Mouse (Mus musculus): ENCODE results near the gene Ercc8.

Gene Ercc8

GRCm38 (mm10) chr13:108158465-108159240 lies at the start of gene Ercc8, which contains the start of gene Ndufaf2:
TSS of gene Ercc8 (plus strand) at chr13:108158731.
TSS of gene Ndufaf2 (minus strand) at chr13:108158623.
- peak; percentile 80 to 97 for DNase-seq (ENCODE audit: low spot score in 2 of 2)

DNA sequence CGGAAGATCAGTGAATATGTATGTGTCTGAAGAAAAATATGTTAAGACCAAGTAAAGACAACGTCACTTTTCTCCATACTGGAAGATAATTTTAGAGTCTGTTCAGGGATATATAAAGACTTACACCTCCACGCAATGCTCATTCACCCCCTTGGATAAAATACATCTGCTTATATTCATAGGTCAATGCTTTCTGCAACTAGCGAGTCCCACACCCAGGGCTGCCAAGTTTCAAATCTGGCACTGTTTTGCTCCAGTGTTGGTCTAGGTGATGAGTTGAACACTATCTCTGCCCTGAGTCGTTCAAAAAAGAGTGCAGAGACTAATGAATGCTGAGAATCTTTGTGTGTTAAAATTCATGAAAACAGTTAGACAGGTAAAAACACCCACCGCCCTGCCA lies 47.6 kb upstream of the Ercc8 start:
- no peak for DNase-seq (ENCODE audit: low spot score in 2 of 2)

GRCm38 (mm10) chr13:108113536-108113935 lies 45.0 kb upstream of the Ercc8 start:
- DNase-seq (ENCODE audit: low spot score in 2 of 2) = no peak

DNA sequence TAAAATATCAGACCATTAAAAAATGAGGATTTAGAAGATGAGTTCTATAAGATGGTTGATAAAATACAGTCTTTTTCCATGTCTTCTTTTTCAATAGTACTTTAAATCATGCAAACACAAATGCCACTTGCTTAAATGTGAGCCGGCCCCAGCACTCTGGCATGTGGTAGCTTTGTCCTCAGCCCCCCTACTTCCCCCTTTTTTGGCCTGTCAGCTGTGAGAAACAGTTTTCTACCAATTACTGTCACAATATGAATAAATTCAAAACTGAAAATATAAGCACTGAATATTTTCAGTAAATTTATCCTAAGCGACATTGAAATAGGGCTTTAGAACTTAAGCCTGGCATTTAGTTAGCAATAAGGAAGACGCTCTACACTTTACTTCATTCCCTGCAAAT lies 44.3 kb upstream of the Ercc8 start:
- DNase-seq (ENCODE audit: low spot score in 2 of 2) = no peak

GRCm38 (mm10) chr13:108117654-108118053 lies 40.9 kb upstream of the Ercc8 start:
- DNase-seq (ENCODE audit: low spot score in 2 of 2) = no peak

- no peak for DNase-seq (ENCODE audit: low spot score in 2 of 2)
Observed at GRCm38 (mm10) chr13:108118188-108118587, 40.3 kb upstream of the Ercc8 start.

GRCm38 (mm10) chr13:108119411-108120310 lies 38.9 kb upstream of the Ercc8 start:
- no peak for DNase-seq (ENCODE audit: low spot score in 2 of 2)

DNA sequence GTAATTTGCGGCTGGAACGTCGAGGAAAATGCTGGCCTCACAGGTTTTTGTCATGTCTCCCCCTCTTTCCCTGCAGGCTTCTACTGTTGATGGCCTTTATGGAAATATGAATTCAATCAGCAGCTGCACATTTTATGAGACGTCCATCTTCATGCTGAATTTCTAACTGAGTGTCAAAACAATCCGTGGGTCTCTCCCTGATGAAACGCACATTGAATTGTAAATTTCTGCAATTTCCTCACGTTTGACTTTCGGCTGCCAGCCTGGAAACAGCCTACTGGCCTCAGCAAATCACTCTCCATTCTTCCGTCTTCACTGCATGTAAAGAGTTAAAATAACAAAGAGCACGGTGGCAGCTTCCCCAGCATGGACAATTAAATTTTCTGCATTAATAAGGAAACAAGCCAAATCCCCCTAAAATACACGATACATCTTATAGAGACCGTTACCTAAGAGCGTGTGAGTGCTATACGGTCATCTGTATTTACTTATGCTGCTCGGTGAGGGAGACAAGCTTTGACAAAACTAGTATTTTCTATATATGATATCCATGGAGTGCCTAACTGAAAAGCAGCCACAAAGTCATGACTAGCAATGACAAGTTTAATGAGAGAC lies 35.3 kb upstream of the Ercc8 start:
- DNase-seq (ENCODE audit: low spot score in 2 of 2) = no peak

GRCm38 (mm10) chr13:108124096-108124495 lies 34.4 kb upstream of the Ercc8 start:
- no peak for DNase-seq (ENCODE audit: low spot score in 2 of 2)

- DNase-seq (ENCODE audit: low spot score in 2 of 2) = no peak
Observed at GRCm38 (mm10) chr13:108126246-108126645, 32.3 kb upstream of the Ercc8 start.

DNA sequence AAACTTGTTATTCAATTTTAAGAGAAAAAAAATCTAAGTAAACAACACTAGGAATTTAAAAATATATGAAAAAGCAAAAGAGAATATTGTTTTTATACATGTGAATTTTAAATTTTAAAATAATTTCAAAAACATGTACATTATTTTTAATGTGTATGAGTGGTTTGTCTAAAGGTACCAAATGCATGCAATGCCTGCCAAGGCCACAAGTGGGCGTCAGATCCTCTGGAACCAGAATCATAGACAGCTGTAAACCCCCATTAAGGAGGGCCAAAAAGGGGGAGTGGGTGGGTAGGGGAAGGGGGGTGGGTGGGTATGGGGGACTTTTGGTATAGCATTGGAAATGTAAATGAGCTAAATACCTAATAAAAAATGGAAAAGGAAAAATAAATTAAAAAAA lies 31.4 kb upstream of the Ercc8 start:
- no peak for DNase-seq (ENCODE audit: low spot score in 2 of 2)

DNA sequence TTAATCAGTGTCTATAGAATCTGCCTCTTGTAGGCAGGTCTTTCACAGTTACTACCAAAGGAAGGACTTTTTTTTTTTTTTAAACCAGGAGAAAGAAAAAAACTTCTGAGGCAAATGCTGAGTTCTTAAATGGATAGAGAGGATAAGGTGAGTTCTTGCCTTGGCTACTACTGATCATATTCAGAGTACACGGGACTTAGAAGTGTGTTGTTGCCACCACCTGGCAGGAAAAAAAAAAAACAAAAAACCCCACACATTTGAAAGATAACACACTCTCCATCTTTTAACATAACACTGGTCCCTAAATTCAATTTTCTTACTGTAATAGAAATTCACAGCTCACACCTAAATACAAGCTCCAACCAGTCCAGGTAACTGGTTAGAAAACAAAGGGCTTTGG lies 30.6 kb upstream of the Ercc8 start:
- DNase-seq (ENCODE audit: low spot score in 2 of 2) = no peak

DNA sequence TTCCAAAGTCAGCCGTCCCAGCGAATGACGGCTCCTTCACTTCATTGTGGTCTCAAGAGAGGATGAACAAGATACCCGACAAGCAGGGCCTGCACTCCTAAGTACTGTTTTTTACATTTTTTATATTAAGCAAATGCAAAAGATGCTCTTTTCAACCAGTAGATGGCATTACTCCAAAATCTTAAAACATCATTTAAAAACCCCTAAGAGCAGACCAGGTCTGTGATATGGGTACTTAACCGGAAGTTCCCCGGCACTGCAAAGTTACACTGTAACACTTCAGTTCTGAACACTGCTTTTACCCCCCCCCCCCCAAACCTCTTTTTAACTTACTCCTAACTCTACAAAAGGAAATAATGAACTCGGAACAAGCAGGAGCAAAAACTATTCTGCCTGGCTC lies 29.5 kb upstream of the Ercc8 start:
- no peak for DNase-seq (ENCODE audit: low spot score in 2 of 2)

- peak; percentile 23 to 37 for DNase-seq (ENCODE audit: low spot score in 2 of 2)
Observed at GRCm38 (mm10) chr13:108130737-108131136, 27.8 kb upstream of the Ercc8 start.

DNA sequence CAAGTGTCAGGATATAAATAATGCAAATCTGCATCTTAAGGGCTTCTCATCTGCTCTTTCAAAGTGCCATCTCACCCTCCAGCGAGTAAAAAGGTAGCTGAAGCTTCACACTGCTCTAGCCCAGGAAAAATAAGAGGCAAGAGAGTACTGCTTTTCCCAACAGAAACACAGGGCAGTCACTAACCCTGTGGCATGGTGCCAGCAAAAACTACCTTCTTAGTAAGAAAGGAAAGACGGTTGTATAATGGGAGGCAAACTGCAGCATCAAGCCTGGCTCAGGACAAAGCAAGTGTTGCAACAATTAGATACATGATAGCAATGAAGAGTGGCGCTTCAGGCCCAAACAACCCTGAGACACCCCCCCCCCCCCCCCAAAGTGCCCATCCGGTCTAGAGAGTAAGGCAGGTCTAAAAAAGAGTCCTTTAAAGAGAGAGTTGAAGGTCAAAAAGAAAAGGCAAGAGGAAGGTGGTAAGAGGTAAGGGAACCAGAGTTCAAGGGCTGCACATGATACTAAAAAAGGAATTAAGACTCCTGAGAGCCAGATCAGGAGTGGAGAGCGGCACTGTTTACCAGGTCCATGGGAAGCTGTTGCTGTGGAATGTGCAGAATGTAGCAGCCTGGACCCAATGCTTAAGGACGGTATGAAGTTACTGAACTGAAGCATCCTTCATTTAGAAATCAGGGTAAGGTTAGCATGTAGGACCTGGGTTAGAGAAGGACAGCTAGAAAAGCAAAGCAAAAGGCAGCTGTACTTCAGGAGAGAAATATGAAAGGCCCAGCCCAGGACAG lies 26.3 kb upstream of the Ercc8 start:
- DNase-seq (ENCODE audit: low spot score in 2 of 2) = no peak

- no peak for DNase-seq (ENCODE audit: low spot score in 2 of 2)
Observed at GRCm38 (mm10) chr13:108135617-108136016, 22.9 kb upstream of the Ercc8 start.

GRCm38 (mm10) chr13:108138403-108138977 lies 20.0 kb upstream of the Ercc8 start:
- no peak for DNase-seq (ENCODE audit: low spot score in 2 of 2)

GRCm38 (mm10) chr13:108144086-108144485 lies 14.4 kb upstream of the Ercc8 start:
- DNase-seq (ENCODE audit: low spot score in 2 of 2) = no peak

DNA sequence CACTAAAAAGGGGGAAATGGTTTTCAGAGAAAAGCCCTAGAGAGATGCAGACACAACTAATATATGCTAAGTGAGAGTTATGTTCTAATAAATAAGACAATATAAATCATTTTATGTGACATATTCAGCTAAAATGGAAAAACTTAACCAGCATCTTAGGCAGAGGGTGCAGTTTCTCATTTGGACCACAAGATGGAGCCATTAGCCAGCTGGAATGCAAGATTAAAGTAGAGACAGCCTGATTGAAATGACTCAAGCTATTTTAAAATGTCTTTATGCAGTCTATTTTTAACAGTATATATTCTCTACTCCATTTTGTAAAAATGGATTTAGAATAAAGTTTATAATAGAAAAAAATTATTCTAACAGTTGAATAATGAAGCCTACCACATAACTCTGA lies 6.7 kb upstream of the Ercc8 start:
- DNase-seq (ENCODE audit: low spot score in 2 of 2) = no peak

GRCm38 (mm10) chr13:108152650-108153372 lies 5.7 kb upstream of the Ercc8 start:
- DNase-seq (ENCODE audit: low spot score in 2 of 2) = peak in 1 of 2 experiments; percentile 53

Data from left cerebral cortex, adult 9 months (tissue).